Mouse (Mus musculus): ENCODE data around the gene Tac1.

DNA sequence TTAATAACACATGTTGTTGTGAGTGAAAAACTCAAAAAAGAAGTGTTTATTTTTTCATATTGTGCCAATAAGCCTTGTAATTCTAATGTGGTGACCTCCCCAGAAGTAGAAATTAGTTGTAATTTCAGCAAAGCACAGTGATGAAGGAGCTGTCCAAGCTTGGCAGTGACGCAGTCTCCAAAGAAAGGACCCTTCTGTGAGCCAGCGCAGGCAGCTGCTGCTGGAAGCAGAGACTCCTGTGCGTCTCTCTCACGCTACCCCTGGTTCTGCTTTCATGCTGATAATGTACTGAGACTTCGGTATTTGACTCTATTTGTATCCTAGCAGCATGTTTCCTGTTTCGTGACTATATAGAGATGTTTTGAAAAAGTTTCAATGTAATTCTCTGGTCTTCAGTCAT, 7.8 kb downstream of the Tac1 start:
- TF ChIP-seq POLR2A (IDR thresholded peaks at IDR 0.05; ENCODE audit: low read depth, low read length) (no peak), CTCF (IDR thresholded peaks at IDR 0.05; ENCODE audit: extremely low read depth, insufficient read length, insufficient replicate concordance, low read depth, low read length) (no peak)
